Mouse (Mus musculus): Measurements from ENCODE around the gene Nbr1. TPM values are rescaled to one million over a fixed set of nuclear protein-coding genes. Genes with fewer than 3 reads are reported as not detected.

Nbr1 gene
- polyA plus RNA-seq (2012; rRNA removed) = 114 and 124 TPM in 2 replicates

DNA sequence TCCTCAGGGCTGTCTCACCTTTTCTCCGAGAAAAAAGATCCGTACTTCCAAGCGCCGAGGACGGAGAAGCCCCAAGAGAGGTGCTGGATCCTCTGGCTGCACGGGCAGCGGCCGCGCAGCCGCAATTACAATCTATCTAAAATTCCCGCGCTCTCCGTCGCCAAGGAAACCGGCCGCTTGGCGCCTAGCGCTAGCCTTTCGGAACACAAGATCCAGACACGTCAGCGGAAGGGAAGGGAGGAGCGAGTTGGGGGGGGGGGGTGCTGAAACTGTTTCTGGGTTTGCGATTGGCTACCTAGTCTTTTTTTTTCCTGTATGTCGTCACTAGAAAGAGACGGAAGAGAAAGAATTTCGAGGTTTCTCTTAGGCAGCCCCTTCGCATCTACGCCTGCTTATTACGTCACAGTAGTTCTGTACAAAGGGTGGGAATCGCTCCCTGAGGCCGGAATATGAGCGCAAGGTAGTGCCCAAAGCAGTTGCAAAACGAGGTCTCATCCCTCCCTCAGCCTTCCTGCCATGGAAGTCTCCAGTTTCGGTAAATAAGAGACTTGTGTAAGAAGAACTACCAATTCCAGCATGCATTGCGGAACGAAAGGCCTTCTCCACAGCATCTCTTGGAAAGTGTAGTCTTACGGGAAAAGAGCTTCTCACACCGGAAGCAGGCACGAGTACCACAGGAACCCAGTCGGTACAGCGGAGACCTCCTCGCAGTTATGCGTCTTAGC lies at the start of gene Nbr1, which contains the start of gene Brca1:
Gene Nbr1 (plus strand): TSS at position 399 of the 725 bp plus-strand sequence.
Gene Brca1 (minus strand): TSS at position 205 of the 725 bp plus-strand sequence.
- peak; percentile 90 to 93 for DNase-seq (ENCODE audit: extremely low spot score in 1 of 2, low spot score in 1 of 2)

DNA sequence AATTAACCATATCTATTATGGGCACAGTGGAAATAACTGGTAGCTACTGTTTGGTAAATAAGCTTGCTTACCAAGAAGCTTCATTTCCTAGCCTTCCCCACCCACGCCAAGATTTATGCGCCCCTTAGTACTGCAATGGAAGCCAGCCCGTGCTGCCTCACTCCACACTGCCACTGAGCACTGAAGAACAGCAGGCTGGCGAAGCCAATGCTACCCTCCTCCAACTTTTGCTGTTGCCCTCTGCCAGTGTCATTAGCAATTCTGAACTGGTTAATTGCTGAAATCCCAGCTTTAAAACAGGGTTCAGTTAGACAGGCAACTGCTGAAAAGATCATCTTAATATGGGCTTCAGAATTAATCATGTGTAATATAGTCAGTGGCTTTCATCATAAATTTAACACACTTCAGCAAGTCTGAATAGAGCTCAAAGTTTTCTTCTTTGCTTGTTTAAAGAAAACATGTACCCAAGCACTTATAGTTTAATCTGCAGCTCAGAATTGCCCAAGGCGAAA lies 45.6 kb upstream of the Nbr1 start:
- DNase-seq (ENCODE audit: extremely low spot score in 1 of 2, low spot score in 1 of 2) = peak in 1 of 2 experiments; percentile 15

DNA sequence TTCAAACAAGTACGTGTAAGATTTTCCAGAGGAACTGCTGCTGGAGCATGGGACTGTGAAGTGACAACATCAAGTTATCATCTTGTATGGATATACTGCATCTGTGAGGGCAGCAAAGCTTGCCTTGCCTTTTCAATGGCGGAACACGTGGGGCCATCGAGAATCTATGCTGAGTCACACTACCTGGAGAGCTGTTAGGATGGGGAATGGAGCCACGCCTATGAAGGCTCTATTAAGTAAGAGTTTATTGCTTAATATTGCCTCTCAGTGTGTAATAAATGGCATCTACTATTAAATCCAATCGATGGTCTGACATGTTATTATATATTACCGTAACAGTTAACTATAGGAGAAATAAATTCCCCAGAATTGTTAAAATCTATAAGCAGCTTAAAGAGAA lies 44.9 kb upstream of the Nbr1 start:
- no peak for DNase-seq (ENCODE audit: extremely low spot score in 1 of 2, low spot score in 1 of 2)

DNA sequence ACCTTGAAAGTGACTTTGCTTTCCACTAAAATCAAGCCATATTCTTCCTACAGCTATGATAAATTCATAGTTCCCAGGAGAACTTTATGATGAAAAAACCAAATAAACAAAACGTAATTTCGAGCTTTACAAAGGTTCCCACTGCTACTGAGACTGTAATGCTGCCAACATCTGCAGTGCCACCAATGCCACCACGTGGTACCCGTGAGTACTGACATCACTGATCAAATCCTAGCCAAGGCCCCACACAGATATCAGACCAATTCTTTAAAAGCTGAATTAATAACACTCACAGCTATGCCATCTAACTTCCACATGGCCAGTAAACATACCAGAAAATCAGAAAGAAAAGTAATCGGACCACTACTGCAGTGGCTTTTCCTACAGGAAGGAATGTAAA lies 33.0 kb upstream of the Nbr1 start:
- DNase-seq (ENCODE audit: extremely low spot score in 1 of 2, low spot score in 1 of 2) = peak in 1 of 2 experiments; percentile 31

DNA sequence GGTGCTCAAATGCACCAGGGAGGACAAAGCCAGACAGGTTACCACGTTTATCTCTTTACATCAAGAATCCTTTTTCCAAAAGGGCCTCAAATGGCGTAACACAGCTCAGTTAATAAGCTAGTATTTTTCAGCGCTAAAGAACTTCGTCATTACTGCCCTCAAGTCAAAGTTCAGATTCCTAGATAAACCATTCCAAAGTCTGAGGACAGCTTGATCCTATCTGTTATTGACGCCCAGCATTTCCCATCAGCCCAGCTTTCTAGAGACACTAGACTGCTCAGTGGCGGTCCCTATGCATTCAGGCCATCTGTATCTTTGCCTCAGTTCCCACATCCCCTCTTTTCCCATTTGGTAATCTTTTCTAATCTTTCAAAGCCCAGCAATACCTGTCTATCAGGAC lies 32.6 kb upstream of the Nbr1 start:
- no peak for DNase-seq (ENCODE audit: extremely low spot score in 1 of 2, low spot score in 1 of 2)

DNA sequence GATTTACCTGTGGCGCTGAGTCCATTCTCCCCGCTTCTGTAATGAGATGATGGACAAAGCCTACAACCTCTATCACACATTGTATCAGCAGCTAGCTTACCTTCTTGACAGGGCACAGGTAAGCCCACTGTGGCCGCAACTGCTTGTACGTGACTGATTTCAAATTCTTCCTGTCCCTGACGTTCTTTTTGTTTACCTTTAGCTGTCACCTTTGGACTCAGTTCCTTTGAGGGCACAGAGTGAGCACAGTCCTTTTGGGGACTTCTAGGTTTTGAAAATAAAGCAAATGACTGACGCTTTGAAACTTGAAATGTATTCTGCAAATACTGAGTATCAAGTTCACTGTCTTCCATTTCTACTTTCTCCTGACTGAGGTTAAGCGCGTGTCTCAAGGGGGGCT lies 27.5 kb upstream of the Nbr1 start:
- no peak for DNase-seq (ENCODE audit: extremely low spot score in 1 of 2, low spot score in 1 of 2)

DNA sequence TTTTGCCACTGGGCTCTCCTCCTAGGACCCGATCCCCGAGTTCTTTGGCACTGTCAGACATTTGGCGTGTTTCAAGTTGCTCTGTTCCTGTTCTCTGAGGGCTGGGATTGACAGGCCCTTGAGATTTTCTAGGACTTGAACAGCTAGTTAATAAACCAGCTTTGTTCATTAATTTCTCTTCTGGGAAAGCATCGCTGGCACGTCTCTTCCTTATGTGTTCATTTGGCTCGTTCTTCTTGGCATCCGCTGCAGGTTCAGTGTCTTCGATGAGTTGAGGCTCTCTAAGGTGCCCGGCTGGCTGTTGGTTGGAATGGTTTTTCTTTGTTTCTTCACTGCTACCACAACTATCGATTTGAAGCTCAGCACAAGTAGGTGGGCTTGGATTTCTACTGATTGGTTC lies 26.9 kb upstream of the Nbr1 start:
- DNase-seq (ENCODE audit: extremely low spot score in 1 of 2, low spot score in 1 of 2) = no peak

DNA sequence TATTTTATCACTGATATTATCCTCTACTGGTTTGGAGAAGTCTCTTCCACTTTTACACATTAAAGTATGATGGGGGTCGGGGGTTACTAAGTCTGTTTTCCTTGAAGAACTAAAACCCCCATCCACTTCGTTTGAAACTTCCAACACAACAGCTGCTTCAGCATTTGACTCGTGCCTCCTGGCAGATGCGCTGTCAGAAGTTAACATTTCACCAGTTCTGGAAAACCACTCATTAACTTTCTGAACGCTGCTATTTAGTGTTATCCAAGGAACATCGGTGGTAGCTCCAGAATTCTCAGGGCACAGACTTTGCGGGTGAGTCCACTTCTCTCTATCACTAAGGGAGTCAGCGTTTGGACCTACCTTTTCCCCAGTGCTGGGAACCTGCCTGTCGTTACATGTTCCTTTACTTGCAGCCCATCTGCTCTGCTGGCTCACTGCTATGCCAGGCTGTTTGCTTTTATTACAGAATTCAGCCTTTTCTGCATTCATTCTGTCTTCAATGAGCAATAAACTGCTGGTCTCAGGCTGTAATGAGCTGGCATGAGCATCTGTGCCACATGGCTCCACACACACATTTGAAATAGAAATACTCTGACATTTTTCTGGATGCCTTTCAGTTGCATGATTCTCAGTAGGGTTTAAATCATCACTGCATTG lies 25.9 kb upstream of the Nbr1 start:
- DNase-seq (ENCODE audit: extremely low spot score in 1 of 2, low spot score in 1 of 2) = peak in 1 of 2 experiments; percentile 60

DNA sequence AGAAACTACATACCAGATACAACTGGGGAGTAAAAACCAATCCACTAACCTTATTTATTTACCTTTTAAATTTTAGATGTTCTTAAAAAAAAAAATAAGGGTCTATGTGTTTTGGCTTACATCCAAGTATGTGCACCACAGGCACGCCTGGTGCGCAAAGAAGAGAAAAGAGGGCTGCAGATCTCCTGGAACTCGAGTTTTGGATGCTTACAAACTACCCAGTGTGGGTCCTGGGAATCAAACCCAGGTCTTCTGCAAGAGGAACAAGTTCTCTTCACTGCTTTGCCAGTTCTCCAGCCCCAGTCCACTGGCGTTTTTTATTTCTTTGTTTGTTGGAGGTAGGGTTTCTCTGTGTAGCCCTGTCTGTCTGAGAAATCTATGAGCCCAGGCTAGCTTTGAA lies 25.3 kb upstream of the Nbr1 start:
- DNase-seq (ENCODE audit: extremely low spot score in 1 of 2, low spot score in 1 of 2) = no peak

DNA sequence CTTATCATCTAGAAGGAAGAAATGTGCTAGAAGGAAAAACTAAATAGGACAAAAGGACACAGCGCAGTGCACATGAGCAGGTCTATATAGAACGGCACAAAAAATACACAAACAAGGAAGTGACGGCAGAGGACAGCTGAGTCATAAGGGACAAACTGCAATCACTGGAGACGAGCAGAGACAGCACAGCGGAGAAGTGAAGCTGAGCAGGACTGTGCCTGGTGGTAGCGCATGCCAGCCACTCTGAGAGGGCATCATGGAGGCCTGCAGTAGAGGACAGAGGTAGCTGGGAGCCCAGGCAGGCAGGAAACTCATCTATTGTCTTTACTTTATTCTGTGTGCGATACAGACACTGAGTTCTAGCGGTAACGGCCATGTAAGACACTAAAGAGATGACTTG lies 8.4 kb upstream of the Nbr1 start:
- DNase-seq (ENCODE audit: extremely low spot score in 1 of 2, low spot score in 1 of 2) = peak in 1 of 2 experiments; percentile 18

DNA sequence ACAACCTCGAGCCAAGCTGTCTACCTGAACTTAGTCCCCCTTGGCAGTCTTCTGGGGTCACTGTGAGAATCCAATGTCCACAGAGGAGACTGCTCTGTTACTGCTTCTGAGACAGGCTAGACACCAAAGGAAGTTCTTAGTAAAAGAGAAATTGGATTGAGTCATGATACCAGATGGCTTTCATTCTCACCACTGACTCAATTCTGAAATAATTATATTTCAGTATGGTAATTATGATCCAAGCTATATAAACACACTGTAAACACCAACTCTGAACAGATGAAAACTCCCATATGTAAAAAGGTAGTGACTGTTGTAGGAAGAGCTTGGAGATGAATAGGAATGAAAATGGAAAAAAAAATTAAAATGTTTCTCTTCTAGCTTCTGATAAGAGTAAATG lies 7.8 kb upstream of the Nbr1 start:
- DNase-seq (ENCODE audit: extremely low spot score in 1 of 2, low spot score in 1 of 2) = peak in 1 of 2 experiments; percentile 75

DNA sequence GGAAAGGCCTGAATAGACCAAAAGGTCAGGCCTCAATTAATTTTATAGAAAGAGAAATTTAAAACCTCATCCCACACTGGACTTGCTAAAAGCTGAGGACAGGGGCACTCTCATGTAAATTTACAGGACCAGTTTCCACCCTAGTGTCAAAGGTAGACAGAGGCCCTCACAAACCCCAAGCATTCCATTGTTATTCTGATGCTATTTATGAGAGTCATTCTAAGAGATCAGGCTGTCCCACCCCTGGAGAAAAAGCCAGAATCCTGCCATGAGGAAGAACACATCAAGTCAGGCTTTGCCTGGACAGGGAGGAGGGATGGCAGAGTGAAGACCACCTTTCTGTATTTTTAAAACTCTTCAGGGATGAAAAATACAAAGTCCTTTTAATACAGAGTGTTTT lies 3.4 kb upstream of the Nbr1 start:
- DNase-seq (ENCODE audit: extremely low spot score in 1 of 2, low spot score in 1 of 2) = no peak

DNA sequence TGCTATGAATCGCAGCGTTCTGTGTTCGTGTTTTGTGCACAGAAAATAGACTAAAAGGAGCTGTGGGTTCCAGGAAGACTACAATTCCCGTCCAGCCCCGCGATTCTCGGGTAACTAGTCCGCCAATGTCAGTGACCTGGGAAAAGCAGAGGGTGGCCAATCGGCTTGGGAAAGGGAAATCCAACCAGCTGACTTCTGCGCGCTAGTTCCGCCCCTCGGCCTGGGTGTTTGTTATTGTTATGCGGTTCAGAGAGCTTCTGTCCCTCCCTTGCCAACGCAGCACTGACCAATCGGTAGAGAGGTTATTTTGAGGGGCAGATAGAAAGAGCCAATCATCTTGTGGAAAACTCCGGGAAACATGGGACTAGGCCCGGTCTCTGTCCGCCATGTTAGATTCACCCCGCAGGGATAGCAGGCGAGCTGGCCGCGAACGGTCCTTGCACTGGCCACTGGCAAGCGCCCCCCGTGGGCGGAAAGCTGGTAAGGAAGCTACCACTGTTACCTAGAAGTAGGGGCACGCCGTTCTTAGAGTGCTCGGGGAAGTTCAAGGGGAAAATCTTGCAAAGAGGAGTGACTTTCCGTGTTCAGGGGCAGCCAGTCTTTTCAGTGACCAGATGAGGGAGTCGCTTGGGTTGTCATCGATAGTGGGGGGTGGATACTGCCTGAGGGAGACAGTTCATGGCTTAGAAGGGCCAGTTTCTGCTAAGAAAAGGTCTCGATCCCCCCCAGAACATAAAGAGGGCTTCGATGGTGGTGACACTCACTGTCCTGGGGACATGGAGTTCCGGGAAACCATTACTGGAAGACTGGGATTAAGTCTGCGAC lies 739 bp downstream of the Nbr1 start:
- peak; percentile 100 for DNase-seq (ENCODE audit: extremely low spot score in 1 of 2, low spot score in 1 of 2)

DNA sequence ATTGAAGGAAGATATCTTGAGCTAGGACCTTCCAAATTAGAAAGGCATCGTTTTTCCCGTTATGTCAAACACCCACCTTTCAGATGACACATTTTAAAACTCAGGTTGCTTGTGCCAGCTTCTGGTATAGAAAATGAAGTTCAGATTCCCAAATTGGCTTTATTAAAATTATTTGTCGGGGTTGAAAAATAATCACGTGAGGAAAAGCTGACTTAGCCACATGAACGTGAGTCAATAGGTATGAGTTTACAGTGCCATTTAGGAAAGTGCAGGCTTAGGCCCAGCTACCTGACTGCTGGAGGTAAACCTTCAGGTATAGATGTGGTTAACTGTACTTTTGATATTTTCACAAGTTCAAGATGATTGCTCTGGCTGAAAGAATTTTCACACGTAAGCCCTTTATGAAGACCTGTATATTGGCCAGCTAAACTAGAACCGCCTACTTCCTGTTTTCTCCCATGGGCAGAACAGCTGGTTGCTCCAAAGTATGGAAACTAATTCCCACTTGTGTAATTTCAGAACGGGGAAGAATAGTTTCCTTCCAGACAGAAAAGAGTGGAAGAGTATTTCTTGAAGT lies 1.5 kb downstream of the Nbr1 start:
- DNase-seq (ENCODE audit: extremely low spot score in 1 of 2, low spot score in 1 of 2) = no peak

DNA sequence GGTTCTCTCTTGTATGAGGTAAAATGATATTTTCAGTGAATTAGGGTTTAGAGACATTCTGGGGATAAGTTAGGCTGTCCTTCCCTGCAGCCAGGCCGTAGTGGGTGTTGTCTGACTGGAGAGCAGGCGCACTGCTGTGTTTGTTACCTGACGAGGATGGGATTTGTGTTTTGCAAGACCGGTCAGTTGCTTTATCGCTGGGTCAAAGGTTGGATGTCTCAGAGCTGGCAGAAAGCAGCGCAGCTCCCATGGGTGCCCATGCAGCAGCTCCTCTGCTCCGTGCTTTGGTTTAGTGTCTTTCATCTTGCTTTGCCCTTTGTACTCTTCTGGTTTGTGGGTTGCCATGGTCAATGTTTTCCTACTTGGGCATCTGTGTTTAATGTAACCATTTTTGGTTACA lies 4.6 kb downstream of the Nbr1 start:
- no peak for DNase-seq (ENCODE audit: extremely low spot score in 1 of 2, low spot score in 1 of 2)

DNA sequence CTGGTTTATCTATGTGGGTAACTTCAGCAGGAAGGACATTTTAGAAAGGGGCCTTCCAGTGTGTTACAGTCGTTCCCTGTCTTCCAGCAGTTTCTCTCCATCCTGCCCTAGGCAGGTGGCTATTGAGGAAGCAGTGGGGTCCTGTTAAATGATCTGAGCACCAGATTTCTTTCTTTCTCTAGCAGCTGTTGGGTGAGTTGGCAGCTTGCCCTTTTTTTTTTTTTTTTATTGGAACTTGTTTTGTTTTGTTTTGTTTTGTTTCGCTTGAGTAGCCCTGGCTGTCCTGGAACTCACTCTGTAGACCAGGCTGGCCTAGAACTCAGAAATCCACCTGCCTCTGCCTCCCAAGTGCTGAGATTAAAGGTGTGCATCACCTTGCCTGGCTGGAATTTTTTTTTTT lies 5.0 kb downstream of the Nbr1 start:
- DNase-seq (ENCODE audit: extremely low spot score in 1 of 2, low spot score in 1 of 2) = no peak

DNA sequence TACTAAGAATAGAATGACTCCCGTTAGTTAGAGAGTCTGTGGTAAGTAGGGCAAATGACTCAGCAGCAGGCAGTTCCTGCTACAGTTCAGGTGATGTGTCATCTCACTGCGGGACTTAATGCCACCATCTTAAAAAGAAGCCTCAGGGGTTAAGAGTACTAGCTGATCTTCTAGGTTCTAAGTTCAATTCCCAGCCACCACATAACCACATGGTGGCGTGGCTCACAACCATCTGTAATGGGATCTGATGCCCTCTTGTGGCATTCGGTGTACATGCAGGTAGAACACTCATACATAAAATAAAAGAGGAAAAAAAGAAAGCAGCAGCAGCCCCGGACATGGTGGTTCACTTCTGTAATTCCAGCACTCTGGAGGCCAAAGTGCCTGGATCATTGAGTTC lies 10.4 kb downstream of the Nbr1 start:
- DNase-seq (ENCODE audit: extremely low spot score in 1 of 2, low spot score in 1 of 2) = peak; percentile 29 to 70

DNA sequence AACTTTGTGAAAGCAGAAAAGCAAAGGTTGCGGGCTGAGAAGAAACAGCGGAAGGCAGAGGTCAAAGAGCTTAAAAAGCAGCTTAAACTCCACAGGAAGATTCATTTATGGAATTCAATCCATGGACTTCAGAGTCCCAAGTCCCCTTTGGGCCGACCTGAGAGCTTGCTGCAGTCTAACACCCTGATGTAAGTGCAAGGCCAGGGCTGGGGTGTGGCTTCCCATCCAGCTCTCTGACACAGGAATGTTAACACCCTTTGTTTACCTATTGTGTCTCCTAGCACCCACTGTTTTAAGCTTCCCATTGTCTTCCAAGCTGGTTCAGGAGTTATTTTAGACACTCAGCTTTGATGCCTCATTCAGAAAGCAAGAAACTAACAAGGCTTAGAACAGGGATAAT lies 16.5 kb downstream of the Nbr1 start:
- no peak for DNase-seq (ENCODE audit: extremely low spot score in 1 of 2, low spot score in 1 of 2)

DNA sequence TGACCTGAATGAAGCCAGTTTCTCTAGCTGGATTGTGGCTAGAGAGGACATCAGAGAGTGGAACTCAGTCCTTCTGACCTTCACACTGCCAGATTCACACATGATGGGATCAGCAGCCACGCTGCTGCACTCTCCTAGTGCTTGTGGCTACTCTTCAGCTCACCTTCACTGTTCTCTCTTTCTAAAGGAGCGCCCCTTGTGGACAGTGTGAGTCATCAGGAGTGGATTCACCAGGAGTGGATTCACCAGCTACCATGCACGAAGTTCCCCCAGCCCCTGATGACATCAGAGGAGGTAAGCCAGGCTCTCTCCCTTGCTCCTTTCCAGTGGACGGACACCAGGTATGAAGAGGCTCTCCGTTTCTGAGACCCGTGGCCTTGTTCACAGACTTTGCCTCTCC lies 24.2 kb downstream of the Nbr1 start:
- no peak for DNase-seq (ENCODE audit: extremely low spot score in 1 of 2, low spot score in 1 of 2)

DNA sequence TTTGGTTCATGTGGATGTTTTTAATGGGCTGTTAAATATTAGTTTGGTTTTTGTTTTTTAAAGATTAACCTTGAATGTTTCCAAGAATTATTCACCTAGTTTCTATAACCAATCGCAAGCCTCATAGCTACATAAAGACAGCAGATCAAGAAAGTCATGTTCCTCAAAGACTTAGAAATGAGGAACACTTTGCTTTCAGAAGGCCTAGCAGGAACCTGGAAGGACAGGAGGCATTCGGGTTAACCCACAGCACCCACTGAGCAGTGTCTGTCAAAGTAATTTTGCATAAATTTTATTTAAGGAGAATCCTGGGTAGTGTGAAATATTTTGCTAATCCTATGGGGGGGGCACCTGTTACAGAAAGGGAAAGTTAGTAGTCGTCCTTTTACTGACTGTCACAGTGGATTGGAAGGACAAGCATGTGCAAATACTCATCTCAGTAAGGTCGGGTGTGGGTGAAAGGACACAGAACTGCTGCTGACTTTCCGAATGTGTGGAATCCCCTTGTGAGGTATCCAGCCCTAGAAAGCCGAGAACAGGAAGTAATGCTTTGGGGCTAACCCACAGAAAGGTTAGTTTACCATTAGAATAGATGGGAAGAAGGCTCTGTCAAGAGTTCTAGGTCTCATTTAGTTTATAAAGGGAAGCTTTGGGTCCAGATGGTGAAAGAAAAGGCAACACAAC lies 29.3 kb downstream of the Nbr1 start:
- no peak for DNase-seq (ENCODE audit: extremely low spot score in 1 of 2, low spot score in 1 of 2)
